Mouse (Mus musculus): ENCODE measurements at regions not wholly inside any gene's neighbourhood (a gene's known extent, or its start where the extent isn't known, plus 50 kb on each side); places are given as distances from the start of the nearest gene placed in this dataset.
A peak's percentile ranks its signal among the peaks of the same experiment; 100 is the strongest.

DNA sequence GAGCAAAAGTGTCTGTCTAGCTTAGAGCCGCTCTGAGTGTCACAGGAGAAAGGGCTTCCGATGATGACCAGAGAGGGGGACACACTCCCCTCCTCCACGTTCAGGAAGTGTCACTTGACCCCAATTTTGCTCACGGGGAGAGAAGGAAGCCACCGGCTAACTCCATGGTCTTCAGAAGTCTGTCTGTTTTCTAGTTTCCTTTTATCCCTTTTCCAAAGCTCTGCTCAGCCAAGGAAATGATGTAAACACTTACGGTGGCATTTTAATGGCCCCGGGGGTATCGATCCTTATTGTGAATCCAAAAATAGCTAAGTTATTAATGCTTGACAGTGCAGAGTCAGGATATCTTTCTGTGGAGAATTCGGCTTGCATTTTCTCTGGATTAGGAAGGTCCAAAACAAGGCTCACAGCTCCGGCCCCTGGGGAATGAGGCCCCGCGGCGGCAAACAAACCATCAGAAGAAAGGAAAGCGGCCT is 54.3 kb upstream of the Tnrc6c start:
- WGBS (ENCODE audit: missing documents): 40% methylated on average over 14 of the region's 14 CpGs
- H3K36me3 ChIP-seq (ENCODE audit: inconsistent target): no peaks in the 10 kb centered on the region
- H3K4me3 ChIP-seq (ENCODE audit: inconsistent target): peak overlapping the region; percentile 67; the same call in 1 of the 2 replicates

DNA sequence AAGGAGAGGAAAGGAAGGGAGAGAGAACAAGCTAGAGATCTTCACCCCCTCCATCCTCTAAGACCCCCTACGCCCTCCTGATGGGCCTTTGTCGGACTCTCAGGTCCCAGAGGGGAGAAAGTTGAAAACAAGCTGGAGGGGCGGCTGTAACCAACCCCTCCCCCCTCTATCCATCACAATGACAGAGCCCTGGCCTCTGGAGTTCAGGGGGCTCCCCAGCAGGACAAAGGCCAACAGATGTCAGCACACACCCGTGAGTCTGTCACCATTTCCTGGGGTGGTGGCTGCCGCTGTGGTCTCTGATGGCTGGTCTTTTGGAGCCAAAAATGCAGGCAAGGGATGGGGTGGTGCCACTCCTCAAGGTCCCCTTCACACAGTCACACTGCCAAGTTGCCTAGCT is 52.9 kb upstream of the Tnrc6c start:
- H3K36me3 ChIP-seq (ENCODE audit: inconsistent target): no peaks in the 10 kb centered on the region
- no peaks in the 10 kb centered on the region for H3K79me2 ChIP-seq (ENCODE audit: inconsistent target)
- no peak overlapping the region for H3K4me3 ChIP-seq (ENCODE audit: inconsistent target)
- H3K27ac ChIP-seq: no peak overlapping the region
- WGBS (ENCODE audit: missing documents): 48% methylated on average over 5 of the region's 5 CpGs

More for the DNA sequence above, 54.3 kb upstream of the Tnrc6c start:
- Histone ChIP-seq H3K27ac (no peak overlapping the region), H3K79me2 (ENCODE audit: inconsistent target) (no peaks in the 10 kb centered on the region)

DNA sequence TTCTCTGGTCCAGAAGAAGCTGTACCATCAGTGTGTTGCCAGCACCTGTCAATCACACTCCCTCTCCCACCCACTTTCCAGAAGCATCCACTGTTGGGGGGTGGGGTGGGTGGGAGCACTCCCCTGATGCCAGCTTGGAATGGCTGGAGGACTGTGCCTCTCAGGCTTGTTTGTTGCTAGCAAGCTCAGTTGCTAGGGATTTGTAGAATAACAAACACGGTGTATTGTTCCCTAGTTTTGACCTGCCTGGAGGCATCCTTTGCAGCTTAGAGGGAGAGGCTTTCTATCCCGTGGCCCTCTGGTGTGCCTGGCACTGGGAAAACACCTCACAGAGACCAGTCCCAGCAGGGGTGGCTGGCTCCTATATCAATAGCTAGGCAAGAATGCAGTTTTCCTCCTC is 50.1 kb upstream of the Tnrc6c start:
- Histone ChIP-seq H3K4me3 (ENCODE audit: inconsistent target) (no peak overlapping the region), H3K27ac (no peak overlapping the region), H3K79me2 (ENCODE audit: inconsistent target) (no peaks in the 10 kb centered on the region), H3K36me3 (ENCODE audit: inconsistent target) (no peaks in the 10 kb centered on the region)
- 91% methylated on average over 2 of the region's 2 CpGs for WGBS (ENCODE audit: missing documents)

Measured in macrophage (primary cell).